Mouse (Mus musculus) spleen, postnatal 36 days (tissue): ENCODE results near the gene Ninl.

Experiments
- DNase-seq, 2 experiments: peaks; one replicate each; pipeline ENCODE4 v3.0.0; 2022; ENCODE audit warnings: low spot score in 2 of 2, mixed read lengths in 1 of 2

Gene Ninl

GRCm38 (mm10) chr2:150999021-150999420 lies 40.2 kb downstream of the Ninl start:
- no peak for DNase-seq

DNA sequence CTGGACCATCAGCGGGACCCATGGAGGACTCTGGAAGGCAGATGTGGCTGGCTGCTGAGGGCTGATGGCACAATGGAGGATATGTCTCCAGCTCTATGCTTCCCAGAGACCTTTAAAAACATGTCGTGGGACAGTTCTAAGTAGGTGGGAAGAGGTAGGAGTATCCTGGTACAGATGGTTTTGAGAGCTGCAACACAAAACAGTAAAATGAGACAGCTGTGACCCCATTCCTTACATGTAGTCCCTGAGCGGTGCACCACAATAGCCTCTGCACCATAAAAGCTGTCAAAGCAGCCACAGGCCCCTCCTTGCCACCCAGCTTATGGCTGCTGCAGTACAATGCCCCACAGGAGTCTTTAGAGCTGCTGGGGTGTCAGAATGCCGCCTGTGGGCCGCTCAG lies 41.6 kb downstream of the Ninl start:
- no peak for DNase-seq

- no peak for DNase-seq
Measured at GRCm38 (mm10) chr2:150995324-150995723, 43.9 kb downstream of the Ninl start.

DNA sequence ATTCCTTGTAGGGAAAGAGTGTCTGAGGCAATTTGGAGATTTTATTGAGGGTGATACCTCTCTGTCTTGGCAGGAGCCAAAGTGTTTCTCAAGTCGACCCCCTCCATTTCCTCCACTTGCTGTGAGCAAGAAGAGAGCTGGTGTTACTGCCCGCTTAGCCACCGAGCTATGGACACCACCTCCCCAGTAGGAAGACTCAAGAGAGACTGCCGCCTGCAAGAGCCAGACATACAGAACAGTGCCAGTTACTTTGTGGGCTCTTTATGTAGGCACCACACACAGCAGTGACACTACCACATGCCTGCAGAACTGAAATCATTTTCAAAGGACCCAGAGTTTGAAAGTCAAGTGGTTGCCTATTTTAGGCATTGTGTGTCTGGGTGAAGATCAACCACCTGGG lies 48.1 kb downstream of the Ninl start:
- DNase-seq, result no peak

GRCm38 (mm10) chr2:150990506-150990905 lies 48.7 kb downstream of the Ninl start:
- no peak for DNase-seq

DNA sequence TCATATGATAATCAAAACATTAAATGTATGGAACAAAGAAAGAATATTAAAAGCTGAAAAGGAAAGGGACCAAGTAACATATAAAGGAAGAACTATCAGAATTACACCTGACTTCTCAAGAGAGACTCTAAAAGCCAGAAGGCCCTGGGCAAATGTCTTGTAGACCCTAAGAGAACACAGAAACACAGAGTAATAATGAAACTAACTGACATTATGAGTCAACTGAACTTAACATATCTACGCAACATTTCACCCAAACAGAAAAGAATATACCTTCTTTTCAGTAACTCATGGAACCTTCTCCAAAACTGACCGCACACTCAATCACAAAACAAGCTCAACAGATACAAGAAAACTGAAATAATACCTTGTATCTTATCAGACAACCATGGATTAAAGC lies 53.8 kb downstream of the Ninl start:
- DNase-seq, result no peak

GRCm38 (mm10) chr2:150982051-150982450 lies 57.1 kb downstream of the Ninl start:
- no peak for DNase-seq

DNA sequence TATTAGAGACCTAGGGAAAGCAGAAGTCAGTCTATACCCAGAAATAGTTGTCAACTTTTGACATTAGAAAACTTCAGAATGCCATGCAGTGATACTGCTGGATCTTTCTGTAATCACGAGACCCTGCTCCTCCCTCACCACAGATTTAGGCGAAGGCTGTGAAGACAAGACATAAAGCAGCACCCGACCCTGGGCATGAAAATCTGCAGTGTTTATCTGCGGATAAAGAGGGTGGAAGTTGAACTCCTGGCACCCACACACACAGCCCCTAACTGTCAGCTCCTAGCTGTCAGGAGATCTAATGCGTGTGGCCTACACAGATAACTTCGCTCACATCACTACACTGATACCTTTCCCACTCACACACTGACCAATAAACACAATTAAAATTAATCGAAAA lies 57.7 kb downstream of the Ninl start:
- DNase-seq, result no peak

DNA sequence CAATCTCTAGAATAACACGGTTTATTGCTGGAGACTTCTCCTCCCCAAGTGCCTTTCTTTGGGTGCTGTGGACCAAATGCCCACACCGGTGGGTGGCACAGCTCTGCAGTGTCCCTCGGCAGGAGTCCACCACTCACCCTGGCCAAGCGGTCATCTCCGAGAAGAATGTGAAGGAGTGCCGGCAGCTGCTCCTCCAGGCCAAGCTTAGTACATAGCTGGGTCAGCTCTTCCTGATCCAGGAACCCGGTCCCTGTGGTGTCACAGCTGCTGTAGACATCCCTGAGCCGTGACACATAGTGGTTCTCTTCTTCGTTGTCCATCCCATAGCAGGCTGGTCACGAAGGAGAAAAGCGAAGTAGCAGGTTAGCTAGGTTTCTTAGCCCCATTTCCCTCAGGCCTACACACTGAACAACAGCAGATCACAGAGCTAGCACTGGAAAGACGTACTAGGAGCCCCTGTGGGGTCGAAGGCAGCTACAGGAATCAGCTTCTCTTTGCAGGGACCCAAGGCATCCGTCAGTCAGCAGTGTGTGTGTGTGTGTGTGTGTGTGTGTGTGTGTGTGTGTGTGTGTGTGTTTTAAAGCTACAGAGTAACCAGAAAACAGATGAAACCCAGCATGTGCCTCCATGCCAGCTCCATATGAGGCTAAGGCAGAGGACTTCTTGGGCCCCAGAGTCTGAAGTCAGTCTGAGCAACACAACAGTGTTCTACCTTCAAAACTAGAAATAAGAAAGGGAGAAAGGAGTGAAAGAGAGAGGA lies 59.1 kb downstream of the Ninl start:
- DNase-seq, result no peak

- DNase-seq, result no peak
Measured at GRCm38 (mm10) chr2:150978791-150979190, 60.4 kb downstream of the Ninl start.

- DNase-seq, result no peak
Measured at GRCm38 (mm10) chr2:150977676-150978075, 61.5 kb downstream of the Ninl start.

DNA sequence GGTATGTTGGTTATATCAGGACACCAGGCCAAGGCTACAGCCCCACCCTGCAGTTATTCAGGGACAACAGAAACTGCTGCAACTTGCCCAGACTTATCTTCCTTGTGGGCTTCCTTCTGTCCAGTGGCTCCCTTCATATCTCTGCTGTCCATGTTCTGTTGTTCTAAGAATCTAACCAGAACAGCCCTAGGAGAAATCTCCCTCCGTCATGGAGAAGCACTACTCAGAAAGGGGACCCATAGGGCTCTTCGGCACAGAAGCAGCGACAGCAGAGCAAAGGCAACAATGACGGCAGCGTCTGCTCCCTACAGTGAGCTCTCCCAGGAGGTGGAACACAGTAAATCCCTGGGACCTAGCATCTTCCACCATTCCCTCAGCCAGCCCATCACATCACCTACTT lies 62.3 kb downstream of the Ninl start:
- DNase-seq, result peak in 1 of 2 experiments; percentile 8

GRCm38 (mm10) chr2:150973401-150974115 lies 65.6 kb downstream of the Ninl start:
- DNase-seq, result no peak

DNA sequence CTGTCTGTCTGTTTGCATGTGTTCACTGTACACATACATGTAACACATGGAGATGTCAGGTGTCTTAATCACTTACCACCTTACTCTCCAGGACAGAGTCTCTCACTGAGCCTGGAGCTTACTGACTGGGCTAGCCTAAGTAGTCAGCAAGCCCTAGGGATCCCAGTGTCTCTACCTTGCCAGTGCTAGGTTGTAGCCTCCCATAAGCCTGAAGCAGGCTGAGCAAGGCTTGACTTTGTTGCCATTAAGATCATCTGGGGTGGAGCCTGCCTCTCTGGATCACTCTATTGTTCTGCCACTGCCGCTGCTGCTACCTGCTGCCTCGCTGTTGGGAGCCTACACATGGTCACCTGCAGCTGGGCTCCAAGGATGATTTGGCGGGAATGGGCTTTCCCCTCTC lies 66.5 kb downstream of the Ninl start:
- no peak for DNase-seq

DNA sequence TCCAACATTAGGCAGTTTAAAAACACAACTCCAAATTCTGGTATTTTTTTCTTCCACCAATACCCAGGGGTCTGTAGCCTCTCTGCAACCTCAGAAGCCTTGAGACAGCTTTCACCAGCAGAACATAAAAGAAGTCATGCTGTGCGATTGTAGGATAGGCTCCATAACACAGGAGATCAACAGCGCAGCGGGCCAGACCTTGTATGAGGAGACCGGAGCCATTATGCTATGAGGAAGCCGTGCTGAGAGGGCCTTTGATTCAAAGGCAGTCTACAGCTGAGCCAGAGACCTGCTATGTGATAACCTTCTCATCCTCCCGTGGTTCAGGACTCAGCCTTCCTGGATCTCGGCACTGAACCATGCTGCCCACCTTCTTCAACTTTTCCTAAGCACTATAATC lies 67.3 kb downstream of the Ninl start:
- DNase-seq, result no peak

GRCm38 (mm10) chr2:150969231-150969630 lies 70.0 kb downstream of the Ninl start:
- DNase-seq, result no peak

DNA sequence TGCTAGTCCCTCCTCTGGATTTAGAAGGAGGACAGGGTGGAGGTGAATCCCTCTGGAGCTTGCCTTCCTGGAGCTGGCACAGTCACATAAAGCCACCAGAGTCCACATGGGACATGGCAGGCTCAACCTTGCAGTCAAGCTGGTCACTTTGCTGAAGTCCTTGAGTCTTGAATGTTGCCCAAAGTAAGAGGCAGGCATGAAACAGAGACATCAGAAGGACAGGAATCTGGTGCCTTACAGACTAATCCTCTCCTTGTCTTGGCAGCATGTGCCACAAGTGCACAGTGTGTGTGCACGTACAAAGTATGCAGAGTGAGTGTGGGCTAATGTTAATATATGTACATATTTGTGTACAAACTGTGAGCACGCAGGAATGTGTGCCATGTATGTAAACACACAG lies 71.7 kb downstream of the Ninl start:
- no peak for DNase-seq

- no peak for DNase-seq
Measured at GRCm38 (mm10) chr2:150965951-150966350, 73.2 kb downstream of the Ninl start.

DNA sequence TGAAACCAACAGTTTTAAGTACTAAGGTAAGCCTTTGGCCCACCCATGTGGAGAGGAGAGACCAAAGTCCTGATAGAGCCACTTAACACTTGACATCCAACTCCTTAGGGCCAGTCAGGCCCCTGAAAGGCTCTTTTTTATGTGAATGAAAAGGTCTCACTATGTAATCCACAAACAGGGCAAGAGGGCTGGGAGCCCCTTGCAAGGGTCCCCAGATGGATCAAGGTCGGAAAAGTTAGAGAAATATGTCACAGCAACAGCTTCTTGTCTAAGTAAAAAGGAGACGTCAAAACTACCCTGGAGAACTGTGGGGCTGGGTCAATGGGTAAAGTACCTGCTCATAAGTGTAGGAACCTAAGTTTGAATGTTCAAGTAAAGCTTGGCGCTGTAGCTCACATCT lies 74.5 kb downstream of the Ninl start:
- no peak for DNase-seq

DNA sequence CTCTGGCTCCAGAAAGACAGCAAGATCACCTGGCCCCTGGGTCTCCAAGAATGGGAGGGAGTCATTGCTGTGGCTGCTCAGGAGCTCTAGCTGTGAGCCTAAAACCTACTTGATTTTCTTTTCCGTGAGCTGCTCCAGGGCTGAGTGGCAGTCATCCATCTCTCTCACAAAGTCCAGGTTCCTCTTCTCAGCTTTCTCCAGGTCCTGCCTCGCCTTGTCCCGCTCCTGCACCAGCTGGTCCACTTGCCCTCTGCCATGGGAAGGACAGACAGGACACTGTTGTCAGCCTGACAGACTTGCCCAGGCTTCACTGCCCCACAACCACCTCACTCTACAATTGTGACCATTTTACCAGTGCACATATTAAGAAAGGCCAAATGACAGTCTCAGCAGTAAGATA lies 75.9 kb downstream of the Ninl start:
- no peak for DNase-seq

DNA sequence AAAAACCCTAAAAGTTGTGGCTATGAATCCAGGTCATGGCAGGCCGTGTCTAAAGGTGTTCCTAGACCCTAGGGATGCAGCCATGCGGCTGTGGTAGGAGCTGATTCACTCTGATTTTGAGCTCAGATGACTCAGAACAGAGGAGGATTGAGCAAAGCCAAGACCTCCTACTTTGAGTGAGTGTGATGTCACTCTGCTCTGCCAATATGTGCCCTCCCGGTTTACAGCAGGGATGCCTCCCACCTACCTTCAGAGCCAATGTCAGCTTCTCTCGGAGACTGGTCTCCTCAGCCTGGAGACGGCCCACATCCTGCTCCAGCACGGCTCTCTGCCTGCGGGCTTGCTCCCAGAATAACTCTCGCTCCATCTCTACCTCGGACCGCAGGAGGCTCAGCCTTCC lies 79.7 kb downstream of the Ninl start:
- no peak for DNase-seq

DNA sequence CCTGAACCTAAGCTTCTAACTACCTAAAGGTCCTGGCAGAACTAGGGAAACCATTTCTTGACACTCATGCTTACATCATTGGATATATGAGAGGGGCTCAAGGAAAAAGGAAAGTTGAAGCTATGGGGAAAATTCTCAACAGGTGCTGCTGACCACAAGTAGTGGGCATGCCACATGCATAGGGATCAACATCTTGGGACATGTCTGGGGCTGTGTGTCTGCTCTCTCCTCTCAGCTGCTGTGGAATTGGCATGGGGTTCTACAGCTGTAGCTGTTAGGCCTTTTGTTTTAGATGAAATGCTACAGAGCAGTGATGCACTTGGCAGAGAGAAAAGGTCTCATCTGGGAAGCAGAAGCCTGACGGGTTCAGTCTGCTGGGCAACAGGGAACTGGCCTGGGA lies 83.3 kb downstream of the Ninl start:
- no peak for DNase-seq

- DNase-seq, result no peak
Measured at GRCm38 (mm10) chr2:150951201-150951600, 88.0 kb downstream of the Ninl start.
